Mouse (Mus musculus): ENCODE data around the gene Scfd2.

DNA sequence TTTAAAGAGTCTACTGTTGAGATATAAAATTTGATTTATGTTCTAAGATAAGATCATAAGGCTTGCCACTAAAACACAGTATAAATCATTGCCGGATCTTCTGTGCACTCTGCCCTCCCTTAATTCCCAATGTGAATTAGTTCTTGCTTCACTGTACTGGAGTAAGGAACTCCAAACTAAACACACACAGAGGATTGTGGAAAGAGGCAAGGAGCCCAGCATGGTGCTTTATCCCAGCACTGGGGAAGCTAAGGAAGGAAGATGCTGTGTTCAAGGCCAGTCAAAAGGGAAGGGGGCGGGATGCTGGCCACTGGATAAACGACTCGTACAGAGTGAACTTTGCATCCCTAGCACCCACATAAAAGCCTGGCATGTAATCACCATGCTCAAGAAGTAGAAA is 51.1 kb downstream of the Scfd2 start:
- TF ChIP-seq CTCF (IDR thresholded peaks at IDR 0.05; ENCODE audit: low read depth, low read length) (no peak), POLR2A (IDR thresholded peaks at IDR 0.05; ENCODE audit: borderline replicate concordance, low read depth, low read length) (no peak)
